Mouse (Mus musculus): ENCODE measurements around the gene Laptm5. TPM values are rescaled to one million over a fixed set of nuclear protein-coding genes. Genes with fewer than 3 reads are reported as not detected.

Laptm5 gene
- polyA plus RNA-seq (2021) = not detected

GRCm38 (mm10) chr4:130913077-130913476 is at the start of gene Laptm5:
Gene Laptm5, plus strand, starts transcription at chr4:130913125.
- DNase-seq (ENCODE audit: low read depth, low spot score) (no peak), ATAC-seq (no peak)
- peaks cover 2% of the 10 kb centered on the region for H3K27me3 ChIP-seq
- in situ Hi-C loops (cut with MboI; ENCODE audit: low pct_unique_long_range_greater_than_20kb) = no loop called here
- no peak for TF ChIP-seq CTCF (IDR thresholded peaks at IDR 0.05)
- ChIA-PET CTCF (no interaction called here), POLR2A (no interaction called here)

GRCm38 (mm10) chr4:130865460-130865859 is 47.5 kb upstream of the Laptm5 start:
- ChIA-PET POLR2A (interaction anchor here (1.0 kb wide), 1 partner anchor 96 kb away, joined by 3 read pairs; no protein-coding TSS in a partner anchor), CTCF (no interaction called here)
- in situ Hi-C loops (cut with MboI; ENCODE audit: low pct_unique_long_range_greater_than_20kb) = no loop called here
- ATAC-seq (no peak), DNase-seq (ENCODE audit: low read depth, low spot score) (no peak)
- H3K27me3 ChIP-seq = no peaks in the 10 kb centered on the region
- no peak for TF ChIP-seq CTCF (IDR thresholded peaks at IDR 0.05)

GRCm38 (mm10) chr4:130865901-130866371 is 47.0 kb upstream of the Laptm5 start:
- no peak for DNase-seq (ENCODE audit: low read depth, low spot score)
- ATAC-seq = no peak
- H3K27me3 ChIP-seq = no peaks in the 10 kb centered on the region

GRCm38 (mm10) chr4:130867940-130868339 is 45.0 kb upstream of the Laptm5 start:
- no peak for DNase-seq (ENCODE audit: low read depth, low spot score)
- in situ Hi-C loops (cut with MboI; ENCODE audit: low pct_unique_long_range_greater_than_20kb) = no loop called here
- TF ChIP-seq CTCF (IDR thresholded peaks at IDR 0.05) = no peak
- H3K27me3 ChIP-seq = no peaks in the 10 kb centered on the region
- ATAC-seq = no peak
- POLR2A ChIA-PET = no interaction called here
- CTCF ChIA-PET = interaction anchor here (1.3 kb wide), 1 partner anchor 81 kb away, joined by 3 read pairs; no protein-coding TSS in a partner anchor

More at GRCm38 (mm10) chr4:130865901-130866371, 47.0 kb upstream of the Laptm5 start:
- TF ChIP-seq CTCF (IDR thresholded peaks at IDR 0.05) = no peak
- in situ Hi-C loops (cut with MboI; ENCODE audit: low pct_unique_long_range_greater_than_20kb) = no loop called here
- ChIA-PET POLR2A (interaction anchor here (1.0 kb wide), 1 partner anchor 96 kb away, joined by 3 read pairs; no protein-coding TSS in a partner anchor), CTCF (interaction anchor here (0.8 kb wide), 1 partner anchor 13 kb away, joined by 3 read pairs; no protein-coding TSS in a partner anchor)

GRCm38 (mm10) chr4:130868803-130869202 is 44.1 kb upstream of the Laptm5 start:
- DNase-seq (ENCODE audit: low read depth, low spot score) (no peak), ATAC-seq (no peak)
- ChIA-PET CTCF (interaction anchor here (1.0 to 1.3 kb wide), 4 partner anchors 22 to 82 kb away, joined by 3 to 4 read pairs (median 3); no protein-coding TSS in a partner anchor), POLR2A (no interaction called here)
- H3K27me3 ChIP-seq = no peaks in the 10 kb centered on the region
- in situ Hi-C loops (cut with MboI; ENCODE audit: low pct_unique_long_range_greater_than_20kb) = no loop called here
- no peak for TF ChIP-seq CTCF (IDR thresholded peaks at IDR 0.05)

GRCm38 (mm10) chr4:130872414-130872813 is 40.5 kb upstream of the Laptm5 start:
- DNase-seq (ENCODE audit: low read depth, low spot score) (no peak), ATAC-seq (no peak)
- in situ Hi-C loops (cut with MboI; ENCODE audit: low pct_unique_long_range_greater_than_20kb) = no loop called here
- CTCF ChIA-PET = no interaction called here
- no peaks in the 10 kb centered on the region for H3K27me3 ChIP-seq
- TF ChIP-seq CTCF (IDR thresholded peaks at IDR 0.05) = no peak
- POLR2A ChIA-PET = no interaction called here

- H3K27me3 ChIP-seq = no peaks in the 10 kb centered on the region
- ChIA-PET POLR2A (interaction anchor here (0.5 kb wide), 1 partner anchor 82 kb away, joined by 4 read pairs; no protein-coding TSS in a partner anchor), CTCF (interaction anchor here (0.9 to 1.2 kb wide), 3 partner anchors 71 to 88 kb away, joined by 3 to 4 read pairs (median 3); no protein-coding TSS in a partner anchor)
- ATAC-seq (no peak), DNase-seq (ENCODE audit: low read depth, low spot score) (no peak)
- no peak for TF ChIP-seq CTCF (IDR thresholded peaks at IDR 0.05)
- in situ Hi-C loops (cut with MboI; ENCODE audit: low pct_unique_long_range_greater_than_20kb) = no loop called here
These were observed 39.5 kb upstream of the Laptm5 start for GRCm38 (mm10) chr4:130873440-130873839.

GRCm38 (mm10) chr4:130874601-130875000 is 38.3 kb upstream of the Laptm5 start:
- no peak for TF ChIP-seq CTCF (IDR thresholded peaks at IDR 0.05)
- peak; percentile 64 for DNase-seq (ENCODE audit: low read depth, low spot score)
- in situ Hi-C loops (cut with MboI; ENCODE audit: low pct_unique_long_range_greater_than_20kb) = no loop called here
- H3K27me3 ChIP-seq = no peaks in the 10 kb centered on the region
- ChIA-PET CTCF (interaction anchor here (1.2 to 1.9 kb wide), 4 partner anchors 73 to 89 kb away, joined by 3 to 4 read pairs (median 4); no protein-coding TSS in a partner anchor), POLR2A (interaction anchor here (0.7 to 1.0 kb wide), 2 partner anchors 37 to 78 kb away, joined by 3 to 4 read pairs; no protein-coding TSS in a partner anchor)
- peak; percentile 44 for ATAC-seq

GRCm38 (mm10) chr4:130876016-130876726 is 36.8 kb upstream of the Laptm5 start:
- TF ChIP-seq CTCF (IDR thresholded peaks at IDR 0.05) = no peak
- POLR2A ChIA-PET = interaction anchor here (0.6 kb wide), 1 partner anchor 570 kb away, joined by 5 read pairs; no protein-coding TSS in a partner anchor

GRCm38 (mm10) chr4:130878273-130879047 is 34.5 kb upstream of the Laptm5 start:
- ChIA-PET POLR2A (no interaction called here), CTCF (interaction anchor here (0.9 to 3.8 kb wide), 14 partner anchors 10 to 99 kb away, joined by 3 to 39 read pairs (median 3); partner anchors contain the start of gene Sdc3)
- ATAC-seq (no peak), DNase-seq (ENCODE audit: low read depth, low spot score) (no peak)
- in situ Hi-C loops (cut with MboI; ENCODE audit: low pct_unique_long_range_greater_than_20kb) = loop anchor here (5.0 kb wide), 1 partner anchor 91 kb away; no protein-coding TSS in a partner anchor
- no peak for TF ChIP-seq CTCF (IDR thresholded peaks at IDR 0.05)
- H3K27me3 ChIP-seq = no peaks in the 10 kb centered on the region

More at GRCm38 (mm10) chr4:130876016-130876726, 36.8 kb upstream of the Laptm5 start:
- H3K27me3 ChIP-seq = no peaks in the 10 kb centered on the region
- in situ Hi-C loops (cut with MboI; ENCODE audit: low pct_unique_long_range_greater_than_20kb) = loop anchor here (5.0 kb wide), 1 partner anchor 89 kb away; no protein-coding TSS in a partner anchor
- ATAC-seq (no peak), DNase-seq (ENCODE audit: low read depth, low spot score) (no peak)
- CTCF ChIA-PET = interaction anchor here (1.1 to 1.9 kb wide), 3 partner anchors 70 to 91 kb away, joined by 3 to 4 read pairs (median 3); no protein-coding TSS in a partner anchor

Data from Patski (cell line).